Mouse (Mus musculus) colon, adult 2 months (tissue): ENCODE data around the gene Olfr453. TPM values are rescaled to one million over a fixed set of nuclear protein-coding genes. Genes with fewer than 3 reads are reported as not detected.

ENCODE experiments used
- polyA plus RNA-seq: library from polyadenylated mRNA; depleted of rRNA; stranded (reverse); fragments of >200 nt; gene quantifications from 2 replicates; pipeline ENCODE4 v1.2.3, GENCODE M21; 2012; rRNA removed

Gene Olfr453
- polyA plus RNA-seq, result not detected in 2 replicates

DNA sequence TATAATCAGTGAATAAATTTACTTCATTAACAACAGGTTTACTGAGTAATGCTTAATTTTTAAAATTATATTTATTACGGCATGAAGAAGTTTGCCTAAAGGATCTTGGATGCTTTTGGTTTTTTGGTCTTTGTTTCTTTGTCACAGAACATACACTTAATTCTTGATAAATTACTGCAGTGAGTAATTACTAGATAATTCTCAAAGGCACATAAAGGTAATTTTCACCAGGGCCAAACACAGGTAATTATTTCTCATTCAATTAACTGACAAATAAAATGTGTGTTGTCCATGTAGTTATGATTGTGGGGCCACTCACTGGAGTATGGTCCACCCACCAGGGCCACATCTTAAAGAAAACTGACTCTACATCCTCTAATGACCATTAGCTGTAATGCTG, at the start of gene Olfr453:
TSS of gene Olfr453 (plus strand) at position 301 of the 400 bp plus-strand sequence.

DNA sequence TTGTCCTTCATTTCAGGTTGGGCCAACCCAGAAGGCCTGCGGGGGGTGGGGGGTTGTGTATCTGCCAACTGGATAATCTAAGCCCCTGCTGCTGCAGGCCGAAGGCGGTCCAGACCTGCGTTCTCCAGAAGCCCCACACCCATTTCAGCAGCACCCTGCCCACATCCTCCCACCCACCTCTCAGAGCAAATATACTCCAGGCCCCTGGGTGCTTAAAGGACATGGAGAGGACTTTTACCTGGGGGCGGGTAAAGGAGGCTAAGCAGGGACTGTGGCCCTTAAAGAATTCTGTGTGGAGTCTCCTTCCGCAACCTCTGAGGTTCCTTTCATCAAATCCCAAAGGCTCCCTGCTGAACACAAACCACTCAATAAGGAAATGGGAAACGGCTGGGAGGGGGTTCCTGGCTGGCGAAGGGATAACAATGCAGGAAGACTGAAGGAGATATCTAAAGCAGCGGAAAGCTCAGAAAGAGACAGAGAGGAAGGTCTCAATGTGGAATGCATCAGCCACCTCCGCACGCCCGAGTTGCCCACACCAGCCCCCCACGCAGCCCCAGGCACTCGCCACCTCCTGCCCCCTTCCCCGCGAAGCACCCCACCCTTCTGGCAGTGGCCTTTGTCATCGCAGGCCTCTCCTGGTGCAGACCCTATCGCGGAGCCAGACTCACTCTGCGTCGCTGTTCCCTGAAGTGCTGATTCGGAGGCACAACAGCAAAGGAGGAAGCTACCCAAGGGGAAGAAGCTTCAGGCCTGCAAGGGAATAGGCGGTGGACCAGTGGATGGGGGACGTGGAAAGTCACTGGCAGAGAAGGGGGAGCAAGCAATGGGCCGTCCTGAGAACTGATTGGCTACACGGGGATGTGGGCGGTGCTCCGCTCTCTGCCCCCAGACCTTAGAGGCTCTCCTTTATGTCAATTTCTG, 29.6 kb upstream of the Olfr453 start, which contains the start of gene Tcaf1:
TSS of gene Tcaf1 (minus strand) at position 798 of the 921 bp plus-strand sequence.

DNA sequence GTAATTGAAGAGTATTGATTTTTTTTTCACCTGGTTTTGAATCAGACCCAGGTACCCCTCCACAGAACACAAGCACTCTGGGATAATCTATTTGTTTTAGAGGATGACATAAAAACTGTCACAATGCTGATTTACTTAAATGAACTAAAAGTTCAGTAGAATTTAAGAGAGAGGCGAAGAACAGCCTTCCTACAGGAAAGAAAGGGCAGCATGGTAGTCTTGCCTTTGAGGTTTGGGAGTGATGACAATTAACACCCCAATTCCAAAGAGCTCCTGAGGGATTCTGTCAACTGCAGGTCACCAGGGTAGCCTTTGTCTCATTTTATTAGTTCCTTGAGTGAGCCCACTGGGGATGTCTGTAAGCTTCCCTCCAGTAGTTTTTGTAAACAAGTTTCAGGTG, 16.9 kb downstream of the Olfr453 start, which contains the start of gene Olfr38:
TSS of gene Olfr38 (plus strand) at position 301 of the 400 bp plus-strand sequence.

DNA sequence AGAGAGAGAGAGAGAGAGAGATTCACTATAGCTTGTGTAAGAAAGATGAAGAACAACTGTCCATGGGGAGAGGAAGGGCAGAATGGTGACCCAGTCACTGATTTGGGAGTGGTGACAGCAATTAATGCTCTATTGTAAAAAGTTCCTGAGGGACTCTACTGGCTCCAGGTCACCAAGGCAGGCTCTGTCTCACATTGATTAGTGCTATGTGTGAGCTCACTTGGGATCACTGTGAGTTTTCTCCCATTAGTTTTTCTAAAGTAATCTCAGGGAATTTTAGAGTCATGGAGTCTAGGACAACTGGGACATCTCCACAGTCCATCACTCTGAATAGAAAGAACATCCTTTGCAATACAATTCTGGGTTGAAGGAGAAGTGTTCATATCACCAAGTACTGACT, 45.6 kb downstream of the Olfr453 start, which contains the start of gene Olfr452:
TSS of gene Olfr452 (plus strand) at position 301 of the 400 bp plus-strand sequence.

Other genes with a start within 250 kb of the Olfr453 start
- not detected in 2 replicates for gene Olfr455, start 191.8 kb upstream of the Olfr453 start, polyA plus RNA-seq
- gene Tcaf3, start 141.7 kb upstream of the Olfr453 start, polyA plus RNA-seq, result not detected in 2 replicates
- gene Tcaf2, start 94.1 kb upstream of the Olfr453 start, polyA plus RNA-seq, result 3.1 and 4.4 TPM in 2 replicates
- gene Tcaf1, start 29.3 kb upstream of the Olfr453 start, polyA plus RNA-seq, result 10.1 and 10.5 TPM in 2 replicates
- not detected in 2 replicates for gene Olfr38, start 17.0 kb downstream of the Olfr453 start, polyA plus RNA-seq
- gene Olfr452, start 45.7 kb downstream of the Olfr453 start, polyA plus RNA-seq, result not detected in 2 replicates
- not detected in 2 replicates for gene Olfr450, start 72.6 kb downstream of the Olfr453 start, polyA plus RNA-seq
- gene Olfr449, start 95.0 kb downstream of the Olfr453 start, polyA plus RNA-seq, result not detected in 2 replicates
- gene Olfr448, start 151.1 kb downstream of the Olfr453 start, polyA plus RNA-seq, result not detected in 2 replicates
- gene Olfr447, start 169.5 kb downstream of the Olfr453 start, polyA plus RNA-seq, result not detected in 2 replicates
- gene Olfr446, start 182.0 kb downstream of the Olfr453 start, polyA plus RNA-seq, result not detected in 2 replicates
- not detected in 2 replicates for gene Olfr444, start 209.7 kb downstream of the Olfr453 start, polyA plus RNA-seq